Mouse (Mus musculus): ENCODE data around the gene Clstn1.

The Clstn1 gene

GRCm38 (mm10) chr4:149640831-149641230 is 54.6 kb downstream of the Clstn1 start:
- no peak for DNase-seq

GRCm38 (mm10) chr4:149641400-149641799 is 55.1 kb downstream of the Clstn1 start:
- DNase-seq = no peak

- no peak for DNase-seq
These were observed 55.7 kb downstream of the Clstn1 start for GRCm38 (mm10) chr4:149641956-149642355.

DNA sequence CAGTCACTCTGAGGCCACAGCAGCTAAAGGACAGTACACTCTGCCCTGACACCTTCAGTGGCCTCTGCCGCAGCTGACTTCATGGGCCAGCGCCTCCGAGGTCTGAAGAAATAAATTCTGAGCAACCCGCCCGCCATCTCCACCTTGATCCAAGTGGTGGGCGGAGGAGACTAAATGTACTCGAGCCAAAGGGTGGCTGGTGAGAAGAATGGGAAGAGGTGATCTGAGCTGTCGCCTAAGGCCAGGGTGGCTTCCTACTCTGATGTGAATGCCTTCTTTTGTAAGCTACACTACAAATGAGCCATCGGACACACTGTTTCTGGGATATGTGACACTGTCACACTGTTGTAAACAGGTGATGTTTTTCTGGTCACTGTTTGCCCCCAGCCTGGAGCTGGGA is 59.5 kb downstream of the Clstn1 start:
- no peak for DNase-seq

GRCm38 (mm10) chr4:149648031-149648805 is 62.0 kb downstream of the Clstn1 start:
- DNase-seq = no peak

DNA sequence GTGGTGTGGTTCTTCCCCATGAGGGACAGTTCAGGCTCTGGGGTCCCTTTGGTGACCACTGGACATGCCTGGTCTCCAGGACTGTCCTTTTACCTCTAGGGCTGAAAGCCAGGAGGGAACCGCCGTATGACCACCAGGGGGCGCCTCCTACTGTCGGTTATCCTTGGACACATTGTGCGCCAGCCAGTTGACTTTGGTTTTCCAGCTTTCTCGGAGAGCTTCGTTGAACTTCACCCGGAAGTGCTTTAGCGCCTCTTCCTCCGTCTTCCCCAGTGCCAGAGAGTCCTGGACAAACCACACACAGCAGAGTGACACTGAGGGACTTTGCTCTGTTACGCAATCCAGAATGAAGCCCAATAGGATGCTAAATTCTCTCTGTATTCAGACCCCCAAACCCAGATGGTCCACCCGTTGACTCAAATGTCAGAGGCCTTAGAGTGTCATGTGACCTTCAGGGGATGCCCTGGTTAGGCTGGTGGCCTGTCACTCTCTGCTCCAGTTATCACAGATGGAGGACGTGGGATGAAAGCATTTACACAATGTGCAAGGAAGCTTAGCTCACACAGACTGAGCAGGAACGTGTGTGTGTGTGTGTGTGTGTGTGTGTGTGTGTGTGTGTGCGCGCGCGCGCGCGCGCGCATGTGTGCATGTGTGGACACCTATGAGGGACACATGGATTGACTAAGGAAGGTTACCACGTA is 64.4 kb downstream of the Clstn1 start:
- peak; percentile 79 for DNase-seq

- DNase-seq = peak; percentile 73
These were observed 68.0 kb downstream of the Clstn1 start for GRCm38 (mm10) chr4:149654232-149654631.

GRCm38 (mm10) chr4:149657858-149658416 is 71.7 kb downstream of the Clstn1 start:
- peak; percentile 83 for DNase-seq

- peak; percentile 25 for DNase-seq
These were observed 73.3 kb downstream of the Clstn1 start for GRCm38 (mm10) chr4:149659495-149660116.

GRCm38 (mm10) chr4:149660598-149660997 is 74.3 kb downstream of the Clstn1 start:
- DNase-seq = no peak

- DNase-seq = no peak
These were observed 75.8 kb downstream of the Clstn1 start for GRCm38 (mm10) chr4:149661967-149662589.

GRCm38 (mm10) chr4:149663849-149664503 is 77.7 kb downstream of the Clstn1 start:
- no peak for DNase-seq

- DNase-seq = no peak
These were observed 78.9 kb downstream of the Clstn1 start for GRCm38 (mm10) chr4:149665016-149665691.

- no peak for DNase-seq
These were observed 79.4 kb downstream of the Clstn1 start for GRCm38 (mm10) chr4:149665692-149666090.

- no peak for DNase-seq
These were observed 84.9 kb downstream of the Clstn1 start for GRCm38 (mm10) chr4:149671175-149671574.

DNA sequence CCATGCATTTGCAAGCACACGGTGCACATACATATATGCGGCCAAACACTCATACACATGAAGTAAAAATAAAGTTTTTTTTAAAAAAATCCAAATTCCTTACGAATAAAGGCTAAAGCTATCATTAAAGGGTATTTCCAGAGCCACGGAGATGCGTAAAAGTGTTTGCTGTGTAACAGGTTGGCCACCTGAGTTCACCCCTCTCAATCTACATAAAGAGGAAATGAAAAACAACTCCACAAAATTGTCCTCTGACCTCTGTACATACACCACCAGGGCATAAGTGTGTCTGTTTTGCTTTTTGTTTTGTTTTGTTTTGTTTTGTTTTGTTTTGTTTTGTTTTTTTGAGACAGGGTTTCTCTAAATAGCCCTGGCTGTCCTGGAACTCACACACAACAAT is 86.5 kb downstream of the Clstn1 start:
- DNase-seq = no peak

GRCm38 (mm10) chr4:149674814-149675377 is 88.6 kb downstream of the Clstn1 start:
- DNase-seq = no peak

GRCm38 (mm10) chr4:149675378-149676261 is 89.4 kb downstream of the Clstn1 start:
- no peak for DNase-seq

DNA sequence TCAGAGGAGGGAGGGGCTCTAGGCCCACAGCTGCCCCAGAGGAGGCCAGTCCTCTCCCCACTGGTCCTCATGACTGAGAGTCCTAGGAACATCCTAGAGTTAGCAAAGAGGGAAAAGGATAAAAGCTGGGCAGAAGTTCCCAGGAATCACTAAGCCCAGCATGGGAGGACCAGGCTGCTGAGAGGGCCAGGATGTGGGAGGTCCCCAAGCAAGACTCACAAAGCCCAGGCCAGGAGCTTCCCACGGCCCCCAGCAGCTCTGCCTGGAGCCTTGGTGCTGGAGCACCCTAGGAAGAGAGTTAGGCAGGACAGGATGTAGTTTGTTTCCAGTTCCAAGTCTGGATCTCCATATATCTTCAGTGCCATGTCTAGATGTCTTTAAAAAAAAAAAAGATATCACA is 91.7 kb downstream of the Clstn1 start:
- no peak for DNase-seq

DNA sequence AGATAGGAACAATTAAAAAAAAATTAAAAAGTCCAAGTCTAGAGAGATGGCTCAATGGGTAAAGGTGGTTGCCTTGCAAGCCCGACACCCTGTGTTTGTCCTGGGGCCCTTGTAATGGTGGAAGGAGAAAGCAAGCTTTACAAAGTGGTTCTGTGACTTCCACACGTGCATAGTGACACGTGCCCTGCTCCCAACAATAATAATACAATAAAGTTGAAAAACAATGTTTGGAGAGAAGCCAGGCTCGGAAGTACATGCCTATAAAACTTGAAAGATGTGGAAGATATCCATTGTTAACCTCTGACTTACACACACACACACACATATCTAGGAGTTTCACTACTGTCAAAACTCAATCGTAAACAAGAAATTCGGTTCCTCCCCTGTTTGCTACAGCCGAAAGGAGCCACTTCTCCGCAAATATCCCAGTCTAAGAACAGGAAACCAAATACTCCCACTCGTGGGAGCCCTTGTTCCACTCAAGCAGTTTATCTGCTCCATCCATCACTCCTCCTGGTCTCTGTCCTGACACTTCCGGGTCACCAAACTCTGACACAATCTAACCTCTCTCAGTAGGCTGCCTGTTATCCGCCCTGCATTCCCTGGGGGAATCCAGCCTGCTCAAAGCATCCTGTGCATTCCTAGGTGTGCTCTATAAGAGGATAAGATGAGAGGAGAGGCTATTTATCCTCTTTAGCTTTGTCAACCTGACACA is 92.9 kb downstream of the Clstn1 start:
- no peak for DNase-seq
